Mouse (Mus musculus): ENCODE data around the gene Dip2c. TPM values are rescaled to one million over a fixed set of nuclear protein-coding genes. Genes with fewer than 3 reads are reported as not detected.

Gene Dip2c
- total RNA-seq, 4 experiments from 2014 or later: 38.1 to 45.2 (median 41.7) TPM

DNA sequence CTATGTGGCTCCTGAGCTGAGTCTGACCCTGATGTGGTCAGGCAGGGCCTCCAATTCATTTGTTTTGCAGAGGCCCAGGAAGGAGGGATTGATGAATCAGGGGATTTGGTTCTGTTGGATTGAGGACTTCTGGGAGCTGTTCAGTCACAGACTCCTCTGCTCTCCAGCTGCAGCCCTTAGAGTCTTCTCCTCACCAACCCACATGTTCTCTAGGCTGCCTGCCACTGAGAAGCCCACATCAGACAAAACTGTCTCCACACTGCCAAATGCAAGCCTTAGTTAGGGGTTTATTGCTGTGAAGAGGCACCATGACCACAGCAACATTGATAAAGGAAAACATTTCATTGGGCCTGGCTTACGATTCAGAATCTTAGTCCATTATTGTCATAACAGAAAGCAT, 387.3 kb downstream of the Dip2c start:
- no peak for DNase-seq (ENCODE audit: low spot score)

DNA sequence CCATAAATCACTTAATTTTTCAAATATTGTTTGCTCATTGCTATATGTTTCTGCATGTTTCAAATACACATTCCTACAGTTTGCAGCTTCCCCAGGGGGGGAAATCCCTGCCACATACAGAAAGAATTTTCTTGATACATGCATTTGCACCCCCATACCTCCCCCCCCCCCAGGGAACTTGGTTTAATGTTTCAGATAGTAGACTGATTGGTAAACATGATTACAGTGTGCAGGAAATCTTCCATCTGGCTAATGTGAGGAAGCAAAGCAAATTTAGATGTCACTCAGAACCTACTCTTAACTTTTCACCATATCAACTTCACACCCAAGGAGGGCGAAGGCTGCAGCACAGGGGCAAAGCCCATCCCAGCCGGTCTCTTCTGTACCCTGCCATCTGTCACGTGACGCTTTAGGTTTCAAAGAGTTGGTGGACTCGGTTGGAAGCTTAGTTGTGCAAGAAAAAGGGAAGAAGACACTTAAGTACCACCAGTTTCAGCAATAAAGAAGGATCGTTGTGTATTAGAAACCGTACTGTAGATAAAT, 391.7 kb downstream of the Dip2c start:
- no peak for DNase-seq (ENCODE audit: low spot score)

DNA sequence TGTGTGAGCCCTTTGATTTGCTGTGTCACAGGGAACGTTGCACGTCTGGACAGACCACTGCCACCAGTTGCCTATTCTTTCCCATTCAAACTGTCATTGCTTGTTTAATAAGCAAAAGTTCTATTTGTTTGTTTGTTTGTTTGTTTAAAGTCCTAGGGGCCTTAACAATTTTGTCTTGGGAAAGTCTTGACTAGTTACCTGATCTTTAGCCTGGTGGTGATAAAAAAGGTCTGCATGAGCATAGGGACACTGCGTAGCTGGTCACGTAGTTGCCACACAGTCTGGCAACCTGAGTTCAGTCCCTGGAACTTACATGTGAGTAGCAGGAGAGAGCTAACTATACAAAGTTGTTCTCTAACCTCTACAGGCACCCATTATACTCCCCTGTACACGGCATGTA, 392.9 kb downstream of the Dip2c start:
- no peak for DNase-seq (ENCODE audit: low spot score)

DNA sequence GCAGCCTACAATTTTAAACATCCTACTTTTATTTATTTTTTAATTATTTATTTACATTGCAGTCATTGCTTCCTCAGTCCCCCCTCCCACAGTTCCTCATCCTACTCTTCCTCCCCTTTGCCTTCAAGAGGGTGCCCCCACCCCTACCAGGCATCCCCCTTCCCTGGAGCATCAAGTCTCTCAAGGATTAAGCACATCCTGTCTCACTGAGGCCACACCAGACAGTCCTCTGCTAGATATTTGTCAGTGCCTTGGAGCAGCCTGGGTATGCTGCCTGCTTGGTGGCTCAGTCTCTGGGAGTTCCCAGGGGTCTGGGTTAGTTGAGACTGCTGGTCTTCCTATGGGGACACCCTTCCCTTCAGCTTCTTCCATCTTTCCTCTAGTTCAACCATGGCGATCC, 397.8 kb downstream of the Dip2c start:
- no peak for DNase-seq (ENCODE audit: low spot score)

DNA sequence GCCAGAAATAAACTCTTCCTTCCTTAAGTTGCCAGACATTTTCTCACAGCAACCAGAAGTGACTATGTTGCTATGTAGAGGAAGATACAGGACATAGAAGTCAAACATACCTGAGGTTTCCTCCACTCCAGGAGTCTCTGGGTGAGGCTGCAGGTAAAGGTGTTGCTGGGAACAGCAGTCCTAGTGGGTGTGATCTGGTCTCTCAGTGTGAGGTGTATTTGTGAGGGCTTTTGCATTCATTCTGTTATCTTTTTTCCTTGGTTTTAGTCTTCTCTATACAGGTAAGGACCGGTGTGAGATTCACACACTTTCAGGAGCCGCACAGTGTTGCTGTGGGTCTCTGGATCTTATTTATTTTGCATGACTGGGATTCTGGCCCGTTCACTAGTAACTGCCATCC, 405.2 kb downstream of the Dip2c start:
- no peak for DNase-seq (ENCODE audit: low spot score)

DNA sequence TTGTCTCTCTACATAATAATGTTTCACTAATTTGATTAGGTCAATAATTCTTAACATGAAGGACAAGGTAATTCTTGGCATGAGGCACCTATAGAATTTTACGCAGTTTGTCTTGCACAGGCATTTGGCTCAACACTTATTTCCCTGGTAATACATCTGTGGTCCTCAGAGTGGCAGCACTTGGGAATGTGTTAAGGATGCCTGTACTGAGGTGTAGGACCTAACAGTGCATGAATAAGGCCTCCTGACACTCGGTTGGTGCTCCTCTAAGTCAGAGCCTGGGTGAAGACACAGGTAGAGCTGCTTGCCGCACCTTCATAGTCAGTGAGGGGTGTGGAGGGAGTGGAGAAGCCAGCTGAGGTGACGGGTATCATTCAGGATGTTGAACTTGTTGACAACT, 407.0 kb downstream of the Dip2c start:
- DNase-seq (ENCODE audit: low spot score): no peak

DNA sequence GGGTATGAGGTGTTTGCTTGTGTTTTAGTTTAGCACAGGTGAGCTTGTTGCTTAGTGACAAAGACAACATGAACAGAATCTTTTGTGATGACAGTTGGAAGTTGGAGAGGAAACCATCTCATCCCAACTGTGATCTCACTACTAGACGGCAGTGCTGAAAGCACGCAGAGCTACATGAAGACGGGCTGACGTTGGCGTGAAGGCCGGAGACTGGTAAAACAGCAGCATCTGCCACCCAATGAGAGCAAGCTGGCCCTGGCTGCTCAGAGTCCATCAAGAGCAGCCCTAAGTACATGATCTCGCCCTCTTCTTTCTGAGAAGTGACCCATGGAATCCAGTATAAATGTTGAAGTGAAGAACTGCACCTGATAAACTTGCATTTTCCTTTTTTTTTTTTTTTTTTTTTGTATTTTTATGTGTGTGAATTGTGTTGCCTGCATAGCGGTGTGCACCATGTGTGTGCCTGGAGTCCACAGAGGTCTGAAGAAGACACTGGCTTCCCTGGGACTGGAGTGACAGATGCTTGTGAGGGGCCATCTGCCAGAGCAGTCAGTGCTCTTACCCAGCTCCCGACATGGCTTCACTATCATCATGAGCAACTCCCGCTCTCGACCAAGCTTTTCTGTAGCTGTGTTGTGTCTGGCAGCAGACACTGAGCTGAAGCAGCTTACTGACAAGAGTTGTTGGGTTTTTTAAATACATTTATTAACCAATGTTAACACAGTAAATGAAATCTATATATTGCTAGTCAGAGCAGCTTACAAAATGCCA, 408.0 kb downstream of the Dip2c start:
- no peak for DNase-seq (ENCODE audit: low spot score)

DNA sequence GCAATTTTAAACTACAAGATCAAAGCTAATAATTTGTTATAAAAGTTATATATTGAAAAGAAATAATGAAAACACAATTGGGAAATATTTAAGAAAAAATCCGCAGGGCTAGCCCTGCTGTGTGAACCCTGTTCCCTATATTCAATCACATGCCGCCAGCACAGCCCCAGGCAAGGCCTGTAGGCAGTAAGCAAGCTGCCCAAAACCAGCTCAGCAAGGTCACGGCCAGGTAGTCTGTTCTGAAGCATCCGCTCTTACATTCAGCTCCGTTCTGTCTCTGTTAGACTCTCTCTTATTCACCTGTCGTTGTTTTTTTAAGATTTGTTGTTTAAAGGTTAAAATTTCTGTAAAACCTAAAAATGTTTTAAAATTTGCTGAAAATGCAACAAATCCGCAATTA, 409.9 kb downstream of the Dip2c start:
- DNase-seq (ENCODE audit: low spot score): no peak

DNA sequence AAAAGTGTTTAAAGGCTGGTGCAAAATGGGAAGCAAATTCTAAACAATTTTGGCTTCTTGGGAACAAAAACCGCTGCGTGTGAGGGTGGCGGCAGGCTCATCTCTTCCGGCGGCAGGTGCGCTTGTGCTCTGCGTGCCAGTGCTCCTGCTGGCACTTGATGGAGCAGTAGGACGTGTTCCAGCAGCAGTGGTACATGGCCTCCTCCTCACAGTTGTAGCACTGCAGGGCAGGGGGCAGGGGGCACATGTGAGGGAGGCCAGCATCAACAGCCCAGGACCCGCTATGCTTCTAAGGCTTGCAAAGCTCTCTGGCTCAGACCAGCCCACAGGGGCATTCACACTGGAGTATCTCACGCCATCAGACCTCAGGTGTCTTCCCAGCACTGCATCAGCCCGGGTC, 410.4 kb downstream of the Dip2c start:
- no peak for DNase-seq (ENCODE audit: low spot score)

DNA sequence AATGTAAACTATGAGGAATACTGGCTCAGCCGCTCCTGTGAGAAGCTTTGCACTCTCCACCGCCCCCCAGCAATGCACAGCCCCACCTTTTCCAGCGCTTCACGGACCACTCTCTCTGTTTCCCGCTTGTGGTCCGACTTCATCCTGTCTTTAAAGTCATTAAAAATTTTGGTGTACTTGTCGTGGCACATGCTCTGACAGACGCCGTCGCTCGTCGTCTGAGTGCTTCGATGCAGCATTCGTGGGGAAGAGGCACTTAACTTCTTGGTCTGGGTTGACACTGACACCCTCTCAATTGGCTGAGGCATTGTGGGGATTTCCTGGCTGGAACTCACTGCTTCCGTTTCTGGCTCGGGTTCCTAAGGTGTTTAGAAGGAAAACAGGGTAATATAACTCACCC, 413.0 kb downstream of the Dip2c start:
- no peak for DNase-seq (ENCODE audit: low spot score)

DNA sequence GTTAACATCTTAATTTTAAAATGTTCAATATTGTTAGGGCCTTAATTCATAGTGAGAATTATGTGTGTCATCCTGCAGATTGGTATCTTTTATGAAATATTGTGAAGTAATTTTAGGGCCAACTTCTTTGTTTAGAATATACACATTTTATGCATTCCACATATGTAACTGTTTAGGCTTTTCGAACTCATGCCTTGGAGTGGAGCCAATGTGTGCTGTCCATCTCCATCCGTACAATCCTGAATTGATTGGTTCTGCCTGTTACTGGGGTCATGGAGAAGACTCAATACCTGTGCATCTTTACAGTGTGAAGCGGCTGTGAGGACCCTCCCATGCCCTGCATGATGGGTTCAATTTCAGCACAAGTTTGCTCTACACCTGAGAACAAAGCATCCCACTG, 416.5 kb downstream of the Dip2c start:
- DNase-seq (ENCODE audit: low spot score): no peak

DNA sequence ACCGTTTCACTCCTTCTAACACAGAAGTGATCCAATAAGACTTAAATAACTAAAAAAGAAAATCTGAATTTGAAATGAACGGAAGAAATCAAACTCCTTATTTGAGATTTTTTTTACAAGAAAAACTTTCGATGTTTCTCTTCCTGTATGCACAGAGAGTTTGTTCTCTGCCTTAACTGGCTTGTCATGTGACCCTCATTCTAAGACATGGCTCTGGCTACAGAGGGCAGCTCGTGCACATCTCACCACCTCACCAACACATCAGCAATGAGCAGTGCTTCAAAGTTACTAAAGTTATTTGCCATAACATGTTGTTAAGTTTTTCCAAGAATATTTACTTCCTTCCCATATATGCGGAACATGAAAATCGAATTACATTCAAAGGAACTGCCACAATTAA, 418.3 kb downstream of the Dip2c start:
- DNase-seq (ENCODE audit: low spot score): no peak

DNA sequence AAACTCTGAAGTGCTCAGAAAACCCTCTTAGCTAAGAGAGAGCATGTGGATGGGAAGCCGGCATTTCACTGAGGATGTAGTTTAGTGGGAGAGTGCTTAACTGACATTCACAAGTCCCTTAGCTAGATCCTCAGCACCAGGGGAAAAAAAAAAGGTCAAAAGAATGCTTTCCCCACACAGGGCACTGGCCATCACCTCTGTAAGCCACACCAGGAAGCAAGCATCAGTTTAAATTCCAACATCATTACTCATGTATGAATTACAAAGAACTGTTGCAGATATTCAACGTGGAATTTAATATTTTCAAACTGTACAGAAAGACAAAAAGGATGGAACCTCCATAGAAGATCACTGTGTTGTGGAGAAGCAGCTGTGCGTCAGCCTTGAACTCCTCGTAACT, 419.1 kb downstream of the Dip2c start:
- DNase-seq (ENCODE audit: low spot score): no peak

DNA sequence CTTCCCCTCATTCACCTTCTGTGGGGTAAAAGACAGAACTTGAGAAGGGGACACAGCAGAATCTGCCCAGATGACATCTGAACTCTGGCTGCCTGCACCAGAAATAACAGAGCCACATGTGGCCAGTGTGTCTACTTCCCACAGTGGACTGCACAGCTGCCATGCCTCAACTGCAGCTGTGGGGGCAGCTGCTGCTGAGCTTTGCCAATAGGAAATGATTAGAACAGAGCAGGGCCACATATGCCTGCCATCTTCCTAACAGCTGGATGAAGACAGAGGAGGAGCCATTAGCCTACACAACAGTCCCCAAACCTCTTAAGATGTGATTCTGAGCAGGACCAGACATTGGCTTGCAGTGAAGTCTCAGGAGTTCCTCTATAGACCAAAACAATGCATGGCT, 419.5 kb downstream of the Dip2c start:
- peak; percentile 35 for DNase-seq (ENCODE audit: low spot score)

DNA sequence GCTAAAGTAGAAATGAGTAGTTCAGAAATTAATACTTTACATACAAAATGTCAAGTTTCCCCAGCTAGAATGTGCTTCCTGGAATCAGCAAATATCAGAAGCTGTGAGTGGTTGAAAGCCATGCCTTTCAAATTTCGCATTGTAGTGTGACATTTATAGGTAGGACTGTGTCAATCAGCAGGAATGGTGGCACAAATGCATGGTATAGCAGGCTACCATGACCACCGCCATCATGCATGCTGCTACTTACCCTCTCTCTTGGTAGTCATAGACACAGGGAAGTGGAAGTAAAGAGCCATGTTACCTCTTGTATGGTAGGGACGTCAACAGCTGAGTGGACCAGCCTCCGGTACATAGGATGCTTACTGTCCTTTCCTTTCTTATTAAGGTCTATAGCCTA, 421.0 kb downstream of the Dip2c start:
- no peak for DNase-seq (ENCODE audit: low spot score)

DNA sequence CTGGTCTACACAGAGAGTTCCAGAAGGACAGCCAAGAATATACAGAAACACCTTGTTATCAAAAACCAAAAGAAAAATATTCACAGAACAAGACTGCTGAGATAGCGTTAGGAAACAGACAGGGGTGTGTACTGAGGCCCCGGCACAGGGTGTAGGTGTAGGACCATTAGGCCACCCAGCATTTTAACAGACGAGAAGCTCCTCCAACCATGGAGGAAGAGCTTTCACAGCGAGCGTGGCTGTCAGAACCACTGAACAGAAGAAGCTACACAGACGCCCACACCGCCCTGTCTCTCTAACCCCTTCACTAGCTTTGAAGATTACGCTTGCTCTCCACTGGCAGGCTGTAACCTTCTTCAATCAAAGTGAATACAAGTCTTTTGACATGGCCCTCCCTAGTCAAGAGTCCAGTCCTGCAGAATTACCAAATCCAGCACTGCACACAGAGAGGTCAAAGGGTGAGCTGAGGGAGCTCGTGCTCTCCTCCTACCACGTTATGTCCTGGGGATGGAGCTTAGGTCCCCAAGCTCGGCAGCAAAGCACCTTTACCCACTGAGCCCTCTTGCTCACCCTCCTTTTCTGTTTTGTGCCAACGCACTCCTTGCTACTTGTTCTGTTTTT, 426.4 kb downstream of the Dip2c start:
- DNase-seq (ENCODE audit: low spot score): no peak

DNA sequence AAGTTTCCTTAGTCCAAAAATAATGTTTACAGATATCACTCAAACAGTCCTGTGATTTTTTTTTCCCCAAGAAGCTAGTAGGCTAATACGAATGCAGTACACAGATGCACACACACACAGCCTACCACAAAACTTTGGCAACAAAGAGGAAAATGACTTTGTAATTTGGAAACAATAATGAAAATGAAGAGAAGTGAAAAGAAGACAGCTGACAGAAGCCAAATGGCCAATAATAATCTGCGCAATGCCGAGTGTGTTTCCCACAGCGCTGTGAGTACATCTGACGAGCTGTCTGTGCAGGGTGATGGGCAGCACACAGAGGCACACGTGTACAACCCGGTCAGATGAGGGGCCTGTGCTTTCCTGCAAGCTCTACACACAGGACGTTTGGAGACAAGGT, 430.4 kb downstream of the Dip2c start:
- no peak for DNase-seq (ENCODE audit: low spot score)

DNA sequence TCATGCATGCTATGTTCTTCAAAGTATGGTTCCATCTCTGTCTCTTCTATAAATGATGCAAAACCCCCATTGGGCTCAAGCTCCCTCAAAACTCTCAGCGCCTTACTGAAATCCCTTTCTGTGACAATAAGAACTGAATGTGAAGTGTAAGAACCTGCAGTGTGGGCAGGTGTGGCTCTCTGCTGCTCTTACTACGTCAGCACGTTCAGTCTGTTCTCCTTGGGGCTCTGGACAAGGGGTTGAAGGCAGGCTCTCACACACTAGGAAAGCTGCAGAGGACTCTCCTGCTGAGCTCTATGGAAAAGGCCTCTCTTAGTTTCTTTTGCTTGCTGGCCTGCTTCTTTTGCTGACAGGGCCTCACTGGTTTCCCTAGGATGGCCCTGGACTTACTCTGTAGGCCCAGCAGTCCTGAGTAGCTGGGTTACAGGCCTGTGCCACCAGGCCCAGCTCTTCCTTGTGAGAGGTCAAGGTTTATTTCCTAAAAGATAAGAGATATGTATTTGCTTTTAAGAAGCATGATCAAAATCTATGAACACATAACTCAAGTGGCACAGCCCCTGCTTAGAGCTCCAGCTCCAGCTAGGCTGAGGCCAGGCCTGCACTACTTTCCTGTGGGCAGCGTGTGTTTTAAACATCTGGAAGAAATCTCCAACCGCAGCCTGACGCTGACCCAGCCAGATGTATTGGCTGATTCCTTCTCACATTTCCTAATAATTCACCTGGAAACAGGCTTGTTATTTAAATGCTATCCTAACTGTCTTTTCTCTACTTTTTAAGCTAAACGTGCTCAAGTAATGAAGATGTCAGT, 432.3 kb downstream of the Dip2c start:
- DNase-seq (ENCODE audit: low spot score): no peak

DNA sequence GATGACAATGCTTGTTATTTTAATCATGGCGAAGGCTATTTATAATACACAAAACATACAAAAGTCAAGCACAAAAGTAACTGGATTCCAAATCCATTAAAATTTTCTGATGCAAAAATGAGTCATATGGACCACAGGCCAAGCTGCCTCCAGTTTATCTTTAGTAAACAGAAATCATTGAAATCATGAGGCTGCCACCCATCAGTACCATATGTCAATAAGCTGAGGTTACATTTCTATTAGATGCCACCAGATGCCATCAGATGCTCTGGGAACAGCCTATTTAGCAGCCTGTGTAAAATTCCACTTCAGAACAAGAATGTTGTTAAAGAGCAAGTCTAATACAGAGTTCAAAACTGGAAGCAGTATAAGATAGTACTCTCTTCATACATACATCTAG, 436.1 kb downstream of the Dip2c start:
- no peak for DNase-seq (ENCODE audit: low spot score)

DNA sequence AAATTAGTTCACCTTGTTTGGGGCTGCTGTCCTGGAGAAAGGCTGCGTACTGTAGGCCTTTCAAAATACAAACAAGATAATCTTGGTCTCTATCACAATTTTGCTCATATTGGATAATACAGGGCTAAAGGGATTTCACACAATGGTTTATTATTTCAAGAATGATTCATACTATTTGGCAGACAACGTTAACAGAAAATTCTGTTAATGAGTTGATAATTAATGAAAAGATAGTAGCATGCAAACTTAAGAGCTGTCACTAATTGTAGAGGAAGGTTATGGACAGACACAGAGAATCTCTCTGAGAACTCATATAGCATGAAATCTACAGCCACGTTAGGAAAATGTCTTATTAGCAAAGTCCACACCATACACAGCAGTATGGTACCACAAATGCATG, 436.6 kb downstream of the Dip2c start:
- no peak for DNase-seq (ENCODE audit: low spot score)

DNA sequence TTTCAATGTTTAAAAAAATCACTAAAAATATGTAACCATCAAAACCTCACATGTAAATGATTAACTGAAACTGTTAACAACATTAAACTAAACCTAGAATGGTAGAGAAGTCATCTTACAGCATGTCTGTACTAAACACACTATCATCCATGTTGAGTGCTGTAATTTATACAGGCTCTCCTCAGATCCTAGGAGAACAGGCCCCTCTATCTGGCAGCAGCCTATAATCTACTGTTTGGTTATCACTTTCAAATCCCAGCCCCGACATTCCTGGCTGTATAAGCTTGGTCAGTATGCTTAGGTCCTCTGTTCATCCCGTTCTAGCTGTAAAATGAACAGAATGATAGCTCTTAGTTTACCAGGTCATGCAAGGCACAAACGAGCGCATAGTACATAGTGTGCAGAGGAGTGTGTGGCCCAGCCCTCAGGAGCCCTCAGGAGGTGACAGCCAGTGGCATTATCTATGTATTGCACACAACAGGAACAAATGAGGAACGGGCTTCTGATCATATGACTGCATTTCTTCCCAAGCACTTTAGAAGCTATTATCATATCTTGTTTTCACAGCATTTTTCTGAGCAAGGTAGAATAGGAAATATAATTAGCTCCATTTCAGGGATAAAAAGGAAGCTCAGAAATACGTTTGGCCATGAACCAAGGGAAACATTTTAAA, 437.3 kb downstream of the Dip2c start:
- no peak for DNase-seq (ENCODE audit: low spot score)

DNA sequence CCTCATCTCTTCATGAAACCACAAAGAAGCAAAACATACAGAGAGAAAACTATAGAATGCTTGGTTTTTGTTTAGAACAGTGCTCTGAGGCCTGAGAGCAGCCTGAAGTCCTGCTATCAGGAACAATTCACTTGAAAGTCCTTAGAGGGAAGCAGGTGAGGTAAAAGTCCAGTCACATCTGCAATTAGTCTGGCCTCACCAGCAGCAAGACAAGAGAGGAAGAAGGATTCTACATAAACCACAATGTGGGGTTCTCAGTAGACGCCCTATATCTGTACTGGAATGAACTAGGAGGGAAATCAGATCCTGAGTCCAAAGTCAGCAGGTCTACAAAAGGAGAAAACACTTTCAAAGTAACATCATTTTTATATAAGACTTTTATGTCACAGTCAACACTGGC, 438.9 kb downstream of the Dip2c start:
- no peak for DNase-seq (ENCODE audit: low spot score)
